9 mouse cellular contexts compared by ENCODE assay signal in genomic region chr12:11437907-11438447, GRCm38 (mm10). TPM values are rescaled to one million over a fixed set of nuclear protein-coding genes. Genes with fewer than 3 reads are reported as not detected.
DNase-seq lines count a peak whose midpoint lies in the region; ATAC-seq lines count a peak whose summit lies in the region.
"Had no signal": no experiment of that assay in that cellular context is flagged by ENCODE, and none has a peak within 500 bp of the region (broad histone marks: within the 10 kb centered on the region; RNA-seq: fewer than 3 reads in every experiment).

No protein-coding gene starts in this region.

- ATAC-seq in heart, embryonic 13.5 days (ENCODE audit: extremely low read depth, insufficient number of reproducible peaks, low FRiP score, low TSS enrichment) = no peak
- ATAC-seq in hindbrain, embryonic 12.5 days (ENCODE audit: low FRiP score) = peak; percentile 19; the same call in 1 of the 2 replicates
- no peak for ATAC-seq in midbrain, embryonic 16.5 days
- no peak for ATAC-seq in inflammation-experienced regulatory T-cells, adult 6 months

- peak overlapping the region; percentile 91 for H3K4me2 ChIP-seq in heart, embryonic 13.5 days
- peak overlapping the region; percentile 66 for H3K4me2 ChIP-seq in hindbrain, embryonic 12.5 days (replicated peaks)
- peak overlapping the region; percentile 91 for H3K4me2 ChIP-seq in midbrain, embryonic 16.5 days (ENCODE audit: low read length)

- H3K4me3 ChIP-seq in heart, embryonic 13.5 days = peak overlapping the region; percentile 58
- H3K4me3 ChIP-seq in hindbrain, embryonic 12.5 days = peak overlapping the region; percentile 37
- peak overlapping the region; percentile 53 for H3K4me3 ChIP-seq in midbrain, embryonic 16.5 days (ENCODE audit: low read depth, low read length)

- intact Hi-C loops in heart, postnatal 25 days (cut with DNase I) = no loop called here

- peaks cover 25% of the 10 kb centered on the region for H3K4me1 ChIP-seq in heart, embryonic 13.5 days
- H3K4me1 ChIP-seq in hindbrain, embryonic 12.5 days = peaks cover 10% of the 10 kb centered on the region; the same call in 1 of the 2 replicates
- peaks cover 10% of the 10 kb centered on the region; the same call in 1 of the 2 replicates for H3K4me1 ChIP-seq in midbrain, embryonic 16.5 days (ENCODE audit: control insufficient read depth, insufficient read depth, low read length)

- 22% methylated on average over 23 of the region's 23 CpGs for WGBS in heart, embryonic 13.5 days
- WGBS in hindbrain, embryonic 12.5 days = 31% methylated on average over 23 of the region's 23 CpGs
- 26% methylated on average over 23 of the region's 23 CpGs for WGBS in midbrain, embryonic 16.5 days

- 0 out of 2 replicates have a peak, but pooled peaks cover 1% of the 10 kb centered on the region for H3K9me3 ChIP-seq in heart, embryonic 13.5 days
- no peaks in the 10 kb centered on the region for H3K9me3 ChIP-seq in hindbrain, embryonic 12.5 days (replicated peaks)
- H3K9me3 ChIP-seq in midbrain, embryonic 16.5 days (replicated peaks; ENCODE audit: control insufficient read depth, low read length, poor library complexity, severe bottlenecking) = no peaks in the 10 kb centered on the region

- H3K36me3 ChIP-seq in heart, embryonic 13.5 days = no peaks in the 10 kb centered on the region
- no peaks in the 10 kb centered on the region for H3K36me3 ChIP-seq in hindbrain, embryonic 12.5 days
- no peaks in the 10 kb centered on the region for H3K36me3 ChIP-seq in midbrain, embryonic 16.5 days (ENCODE audit: control insufficient read depth, insufficient read depth, low read length)
- H3K36me3 ChIP-seq: G1E had no signal

- no peak for DNase-seq in heart, postnatal 25 days (ENCODE audit: low spot score)
- peak; percentile 3 for DNase-seq in urinary bladder, postnatal 25 days (ENCODE audit: low spot score)
- DNase-seq in urinary bladder, adult 18-20 months (ENCODE audit: low spot score in 2 of 2) = no peak
- no peak for DNase-seq in spleen, adult 12 weeks (ENCODE audit: low spot score)

- peak overlapping the region; percentile 65 for H3K9ac ChIP-seq in heart, embryonic 13.5 days
- H3K9ac ChIP-seq in hindbrain, embryonic 12.5 days = no peak overlapping the region
- H3K9ac ChIP-seq in midbrain, embryonic 16.5 days (ENCODE audit: low read depth, low read length) = peak overlapping the region; percentile 41; the same call in 1 of the 2 replicates

- no peak overlapping the region for H3K27ac ChIP-seq in heart, embryonic 13.5 days (replicated peaks)
- no peak overlapping the region for H3K27ac ChIP-seq in hindbrain, embryonic 12.5 days
- H3K27ac ChIP-seq in midbrain, embryonic 16.5 days (ENCODE audit: low read length) = no peak overlapping the region

- peaks cover 41% of the 10 kb centered on the region for H3K27me3 ChIP-seq in heart, embryonic 13.5 days (replicated peaks)
- peaks cover 28% of the 10 kb centered on the region for H3K27me3 ChIP-seq in hindbrain, embryonic 12.5 days
- no peaks in the 10 kb centered on the region for H3K27me3 ChIP-seq in midbrain, embryonic 16.5 days (ENCODE audit: control insufficient read depth, insufficient read depth, low read depth, low read length)

RNA-seq across cellular contexts. Expression of gene Vsnl1, which starts 1.6 kb away (rescaled TPM):
- polyA plus RNA-seq in heart, embryonic 13.5 days (2015; fragmentation: Nextera tagmentation; extraction: Ambion mirVana) = 10.4 and 10.7 TPM in 2 replicates
- total RNA-seq in heart, postnatal 25 days (2021) = under 1 TPM; 0.45 to 0.88 TPM
- 5.0 and 6.0 TPM in 2 replicates for polyA plus RNA-seq in hindbrain, embryonic 12.5 days (2016; fragmentation: Nextera tagmentation; extraction: Ambion mirVana)
- polyA plus RNA-seq in midbrain, embryonic 16.5 days (2015; fragmentation: Nextera tagmentation; extraction: Ambion mirVana) = 80.5 and 145 TPM in 2 replicates
- not detected for polyA plus RNA-seq in inflammation-experienced regulatory T-cells, adult 6 months (2017; shearing (Covaris generic))
- polyA plus RNA-seq: G1E had no signal

RNA-seq across cellular contexts. Expression of gene Rad51ap2, which starts 17.9 kb away (rescaled TPM):
- 0.21 and 0.28 TPM in 2 replicates for polyA plus RNA-seq in heart, embryonic 13.5 days (2015; fragmentation: Nextera tagmentation; extraction: Ambion mirVana)
- total RNA-seq in heart, postnatal 25 days (2021) = not detected
- polyA plus RNA-seq in hindbrain, embryonic 12.5 days (2016; fragmentation: Nextera tagmentation; extraction: Ambion mirVana) = 0.17 and 0.48 TPM in 2 replicates
- 0.52 and 0.70 TPM in 2 replicates for polyA plus RNA-seq in midbrain, embryonic 16.5 days (2015; fragmentation: Nextera tagmentation; extraction: Ambion mirVana)
- polyA plus RNA-seq in inflammation-experienced regulatory T-cells, adult 6 months (2017; shearing (Covaris generic)) = not detected
- polyA plus RNA-seq: G1E had no signal
